Mouse (Mus musculus) adrenal gland, postnatal 14 days (tissue): Measurements from ENCODE around the gene Gtf2a1. TPM values are rescaled to one million over a fixed set of nuclear protein-coding genes. Genes with fewer than 3 reads are reported as not detected.
"Not testable (repeated sequence)": the region's sequence is repeated elsewhere in the genome, so short reads cannot be mapped to it uniquely, and the experiment has no call there.

ENCODE experiments used
- DNase-seq: peaks from one replicate; pipeline ENCODE4 v3.0.0; 2021; ENCODE audit warnings: mixed read lengths
- long read RNA-seq, 2 experiments: library from polyadenylated mRNA; stranded (forward); transcript quantifications; one replicate each; pipeline ENCODE4 v2.0.0; 2021
- total RNA-seq: library from RNA; stranded (reverse); gene quantifications from 2 replicates; pipeline ENCODE4 v1.2.3, GENCODE M21; 2021

Gene Gtf2a1
- total RNA-seq: 39.4 and 40.6 TPM in 2 replicates
- long read RNA-seq, experiment 1, partial matches to known transcripts: 1 of 5 reads
- long read RNA-seq, experiment 1, other reads (novel, unspliced or antisense): 4 of 5 reads
- long read RNA-seq, experiment 2, partial matches to known transcripts: 0 of 3 reads
- long read RNA-seq, experiment 2, other reads (novel, unspliced or antisense): 3 of 3 reads

GRCm38 (mm10) chr12:91589847-91590690 is at the start of gene Gtf2a1:
TSS of gene Gtf2a1 (minus strand) at chr12:91590487.
- DNase-seq: peak; percentile 97

DNA sequence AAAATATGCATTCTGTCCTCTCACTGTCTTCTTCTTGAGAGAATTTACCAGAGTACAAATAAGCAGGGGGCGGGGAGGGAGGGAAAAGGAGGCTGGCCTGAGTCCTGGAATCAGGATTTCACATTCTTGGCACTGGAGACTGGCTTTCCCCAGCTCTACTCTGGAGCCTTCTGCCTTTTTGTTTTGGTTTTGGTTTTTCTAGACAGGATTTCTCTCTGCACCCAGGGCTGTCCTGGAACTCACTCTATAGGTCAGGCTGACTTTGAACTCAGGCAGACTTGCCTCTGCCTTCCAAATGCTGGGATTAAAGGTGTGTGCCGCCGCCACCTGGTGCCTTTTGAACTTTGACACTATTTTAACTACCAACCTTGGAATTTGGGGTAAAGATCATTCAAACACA is 48.1 kb upstream of the Gtf2a1 start:
- DNase-seq: peak; percentile 37

DNA sequence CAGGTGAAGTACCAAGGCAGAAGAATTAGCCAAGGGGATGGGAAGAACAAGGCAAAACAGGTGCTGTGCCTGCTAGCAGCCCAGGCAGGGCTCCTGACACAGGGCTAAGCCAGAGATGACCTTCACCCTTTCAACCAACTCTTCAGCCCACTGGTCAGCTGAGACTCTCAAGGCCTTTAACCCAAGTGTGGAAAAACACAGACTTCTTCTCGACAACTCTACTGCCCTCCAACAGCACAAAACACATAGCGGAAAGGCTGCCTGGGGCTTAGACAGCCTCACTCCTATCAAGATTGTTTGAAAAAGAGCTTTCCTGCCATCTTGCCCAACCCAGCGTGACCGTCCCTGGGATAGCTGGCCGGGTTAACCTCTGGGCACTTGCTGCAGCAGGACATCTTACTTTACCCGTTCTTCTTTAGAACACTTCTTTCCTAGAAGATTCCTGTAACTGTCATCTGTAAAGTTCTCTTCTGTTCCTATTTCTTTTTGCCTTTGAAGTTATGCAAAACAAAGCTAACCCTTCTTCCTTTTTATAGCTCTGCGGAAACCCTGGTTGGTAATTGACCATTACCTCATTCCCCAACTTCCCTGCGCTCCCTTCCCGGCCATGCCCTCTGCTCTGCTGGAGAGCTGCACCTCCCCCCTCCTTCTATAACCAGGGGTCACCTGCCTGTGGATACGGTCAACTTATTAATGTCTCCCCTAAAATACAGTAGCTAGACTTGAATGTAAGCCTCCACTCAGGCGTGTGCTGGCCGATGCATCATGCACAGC is 47.0 kb upstream of the Gtf2a1 start:
- DNase-seq: no peak

DNA sequence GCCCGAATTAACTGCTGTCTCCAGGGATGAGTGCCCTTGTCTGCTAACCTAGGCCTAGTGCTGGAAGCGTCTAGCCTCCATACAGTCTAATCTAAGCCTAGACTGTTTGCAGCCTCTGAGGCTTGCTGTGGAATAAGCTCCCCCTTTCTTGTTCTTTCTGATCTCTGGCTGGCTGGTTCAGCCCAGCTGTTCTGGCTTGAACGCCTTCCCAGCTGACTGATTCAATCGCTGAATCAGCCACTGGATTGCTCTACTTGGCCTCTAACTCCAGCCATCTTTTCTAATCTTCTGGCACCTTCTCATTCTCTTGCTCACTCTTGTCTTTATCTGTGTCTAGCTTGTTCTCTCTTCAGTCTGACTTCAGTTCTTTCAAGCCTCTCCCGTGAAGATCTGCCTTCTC is 36.2 kb upstream of the Gtf2a1 start:
- DNase-seq: no peak

DNA sequence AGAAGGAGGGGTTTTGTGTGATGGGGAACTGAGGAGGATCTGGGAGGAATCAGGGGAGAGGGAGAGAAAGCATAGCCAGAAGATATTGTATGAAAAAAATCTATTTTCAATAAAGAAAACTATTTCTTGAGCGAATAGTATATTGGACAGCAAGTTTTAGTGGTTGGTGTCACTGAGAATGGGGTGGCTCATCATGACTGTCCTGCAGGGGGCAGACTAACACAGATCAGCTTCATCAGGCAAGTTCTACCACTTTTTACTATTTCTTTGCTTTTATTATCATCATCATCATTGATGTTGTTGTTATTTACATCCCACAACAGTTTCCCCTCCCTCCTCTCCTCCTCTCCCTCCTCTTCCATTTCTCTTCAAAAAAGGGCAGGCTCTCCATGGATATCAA is 34.7 kb upstream of the Gtf2a1 start:
- peak; percentile 62 for DNase-seq

- DNase-seq: peak; percentile 32
Measured at GRCm38 (mm10) chr12:91609425-91609824, 19.1 kb upstream of the Gtf2a1 start.

DNA sequence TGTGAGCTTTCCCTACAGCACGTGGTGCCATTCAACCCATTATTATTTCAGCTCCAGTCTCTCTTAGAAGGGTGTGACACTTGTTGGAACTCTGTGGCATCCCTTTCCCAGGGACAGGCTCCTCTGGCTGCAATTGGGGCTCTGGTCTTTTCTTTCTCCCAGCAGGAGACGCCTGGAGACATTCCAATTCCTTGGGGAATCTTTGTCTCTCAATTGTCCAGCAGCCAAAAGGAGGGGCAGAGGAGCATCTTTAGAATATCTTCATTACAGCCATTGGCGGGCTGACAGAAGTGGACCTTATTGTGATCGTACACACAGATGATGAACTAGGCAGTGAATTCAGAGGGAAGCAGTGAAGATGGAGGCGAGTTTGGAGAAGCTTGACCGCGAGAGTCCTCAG is 17.4 kb upstream of the Gtf2a1 start:
- no peak for DNase-seq

- DNase-seq: no peak
Measured at GRCm38 (mm10) chr12:91606651-91607050, 16.4 kb upstream of the Gtf2a1 start.

DNA sequence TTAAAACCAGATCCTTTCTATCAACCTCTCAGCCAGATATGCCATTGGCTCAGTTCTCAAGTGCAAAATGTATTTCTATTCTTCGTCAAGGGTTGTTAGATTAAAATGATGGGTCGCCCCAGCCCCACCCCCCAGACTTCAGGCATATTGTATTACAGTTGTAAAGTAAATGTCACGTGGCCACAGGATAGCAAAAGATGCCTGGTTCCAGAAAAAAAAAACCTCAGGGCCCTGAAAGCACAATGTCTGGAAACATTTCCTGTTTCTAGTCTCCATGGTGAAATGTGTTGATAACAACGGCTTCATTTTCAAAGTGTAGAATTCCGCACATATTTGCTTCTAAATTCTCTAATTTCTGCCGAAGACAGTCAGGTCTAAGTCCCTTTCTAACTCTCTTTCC is 14.3 kb upstream of the Gtf2a1 start:
- DNase-seq: no peak

DNA sequence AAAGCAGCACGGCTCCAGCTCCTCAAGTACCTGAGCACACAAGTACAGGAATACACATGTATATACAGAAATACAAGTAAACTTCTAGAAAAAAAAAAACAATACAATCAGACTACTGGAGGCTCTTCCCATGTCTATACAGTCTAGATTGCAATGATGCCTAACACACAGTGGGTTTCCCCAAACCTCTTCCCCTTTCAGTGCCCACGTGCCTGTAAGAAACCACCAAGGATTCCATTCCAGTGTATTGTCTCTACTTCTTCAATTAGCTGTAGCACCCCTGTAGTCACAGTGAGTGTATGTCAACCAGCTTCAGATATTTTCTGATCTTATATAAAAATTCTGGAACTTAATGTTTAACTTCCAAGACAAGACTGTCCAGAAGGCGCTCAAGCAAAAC is 1.8 kb upstream of the Gtf2a1 start:
- no peak for DNase-seq

DNA sequence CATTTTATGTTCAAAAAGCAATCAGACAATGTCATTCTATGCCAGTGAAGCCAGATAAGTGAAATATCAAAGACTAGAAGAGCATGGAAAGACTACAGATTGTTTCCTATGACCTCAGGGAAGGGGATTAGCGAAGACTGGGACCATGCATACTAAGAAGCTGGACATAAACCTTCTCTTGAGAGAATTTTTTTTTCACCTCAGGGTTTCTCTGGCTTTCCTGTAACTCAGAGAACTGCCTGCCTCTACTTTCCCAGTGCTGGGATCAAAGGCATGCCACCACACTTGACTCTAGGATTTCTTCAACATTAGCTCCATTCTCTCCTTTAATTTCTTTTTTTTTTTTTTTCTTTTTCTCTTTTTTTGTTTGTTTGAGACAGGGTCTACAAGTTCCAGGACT is 904 bp upstream of the Gtf2a1 start:
- no peak for DNase-seq

GRCm38 (mm10) chr12:91590716-91591115 is 429 bp upstream of the Gtf2a1 start:
- peak; percentile 68 for DNase-seq

DNA sequence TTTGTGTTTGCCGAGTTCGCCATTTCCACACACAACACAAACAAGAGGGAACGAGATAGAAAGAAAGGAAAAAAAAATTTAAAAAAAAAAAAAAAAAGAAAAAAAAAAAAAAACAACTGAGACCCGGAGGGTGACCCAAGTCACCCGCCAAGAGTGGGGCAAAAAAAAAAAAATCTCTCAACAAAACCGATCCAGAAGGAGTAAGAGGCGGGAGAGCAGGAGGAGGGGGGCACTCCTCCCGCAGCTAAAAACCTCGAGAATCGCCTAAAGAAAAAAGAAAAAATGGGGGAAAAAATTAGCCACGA is 793 bp downstream of the Gtf2a1 start:
- DNase-seq: no peak

DNA sequence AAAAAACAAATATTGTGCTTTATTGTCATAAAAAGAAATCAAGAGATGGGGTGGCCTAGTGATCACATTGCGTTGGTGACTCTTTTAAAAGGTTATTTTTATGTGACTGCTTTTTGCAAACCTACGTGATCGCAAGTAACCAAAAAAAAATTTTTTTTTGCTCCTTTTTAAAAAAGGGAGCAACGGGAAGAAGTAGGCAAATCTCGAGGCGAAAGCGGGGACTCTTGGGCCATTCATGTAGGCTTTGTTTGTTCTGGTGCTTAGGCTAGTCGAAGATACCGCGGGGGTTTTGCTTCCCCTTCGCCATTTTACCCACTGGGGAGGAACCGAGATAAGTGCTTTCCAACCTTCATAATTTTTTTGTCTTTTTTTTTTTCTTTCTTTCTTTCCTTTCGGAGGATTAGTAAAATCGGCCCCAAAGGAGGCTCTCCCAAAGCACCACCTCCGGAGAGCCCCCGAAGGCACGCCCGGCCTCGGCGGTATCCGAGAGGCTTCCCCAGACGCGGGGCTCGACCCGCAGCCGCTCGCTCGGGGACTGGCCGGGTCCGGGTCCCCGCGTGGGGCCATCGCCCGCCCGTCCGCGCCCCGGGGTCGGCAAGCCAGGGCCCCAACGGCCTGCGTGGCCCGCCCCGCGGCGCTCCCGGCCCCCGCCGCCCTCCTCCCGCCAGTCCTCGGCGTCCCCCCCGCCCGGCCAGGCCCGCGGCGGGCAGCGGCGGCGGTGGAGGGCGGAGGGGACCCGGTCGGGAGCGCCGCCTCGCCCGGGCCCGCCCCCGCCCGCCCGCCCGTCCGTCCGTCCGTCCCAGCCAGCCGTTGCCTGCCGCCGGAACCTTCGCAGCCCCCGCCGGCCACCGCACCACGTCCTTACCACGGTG is 1.4 kb downstream of the Gtf2a1 start:
- peak; percentile 75 for DNase-seq

DNA sequence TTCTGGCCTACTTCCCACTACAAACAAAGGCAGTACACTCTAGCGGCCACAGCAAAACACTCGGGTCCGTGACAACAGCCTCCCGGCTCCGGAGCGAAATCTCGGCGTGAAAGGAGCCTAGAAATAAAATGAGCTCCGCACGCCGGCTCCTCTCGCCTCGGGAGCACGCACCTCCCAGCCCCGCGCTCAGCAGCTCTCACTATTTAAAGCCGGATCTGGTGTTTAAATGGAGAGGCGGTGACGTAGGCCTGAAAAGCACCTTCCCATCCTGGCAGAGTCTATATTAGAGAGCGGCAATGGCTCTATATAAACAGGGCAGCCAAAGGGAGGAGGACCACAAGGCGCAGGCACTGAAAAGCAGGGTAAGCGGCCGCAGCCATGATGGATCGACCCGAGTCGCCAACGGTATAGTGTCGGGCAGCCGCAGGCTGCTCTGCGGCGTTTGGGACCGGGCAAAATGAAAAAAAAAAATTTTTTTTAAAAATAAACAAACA is 2.1 kb downstream of the Gtf2a1 start:
- peak; percentile 94 for DNase-seq

- DNase-seq: no peak
Measured at GRCm38 (mm10) chr12:91587491-91588033, 2.7 kb downstream of the Gtf2a1 start.

- no peak for DNase-seq
Measured at GRCm38 (mm10) chr12:91587077-91587476, 3.2 kb downstream of the Gtf2a1 start.

DNA sequence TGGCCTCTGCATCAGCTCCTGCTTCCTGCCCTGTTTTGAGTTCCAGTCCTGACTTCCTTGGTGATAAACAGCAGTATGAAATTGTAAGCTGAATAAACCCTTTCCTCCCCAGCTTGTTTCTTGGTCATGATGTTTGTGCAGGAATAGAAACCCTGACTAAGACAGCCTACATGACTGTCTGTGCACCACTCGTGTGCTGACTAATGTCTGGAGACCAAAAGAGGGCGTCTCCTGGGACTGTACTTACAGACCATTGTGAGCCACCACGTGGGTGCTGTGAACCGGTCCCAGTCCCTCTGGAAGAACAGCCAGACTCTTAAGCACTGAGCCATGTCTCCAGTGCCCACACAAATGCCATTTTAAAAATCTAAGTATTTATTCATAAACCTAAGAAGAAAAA is 4.5 kb downstream of the Gtf2a1 start:
- DNase-seq: not testable (repeated sequence)

- no peak for DNase-seq
Measured at GRCm38 (mm10) chr12:91585206-91585605, 5.1 kb downstream of the Gtf2a1 start.

DNA sequence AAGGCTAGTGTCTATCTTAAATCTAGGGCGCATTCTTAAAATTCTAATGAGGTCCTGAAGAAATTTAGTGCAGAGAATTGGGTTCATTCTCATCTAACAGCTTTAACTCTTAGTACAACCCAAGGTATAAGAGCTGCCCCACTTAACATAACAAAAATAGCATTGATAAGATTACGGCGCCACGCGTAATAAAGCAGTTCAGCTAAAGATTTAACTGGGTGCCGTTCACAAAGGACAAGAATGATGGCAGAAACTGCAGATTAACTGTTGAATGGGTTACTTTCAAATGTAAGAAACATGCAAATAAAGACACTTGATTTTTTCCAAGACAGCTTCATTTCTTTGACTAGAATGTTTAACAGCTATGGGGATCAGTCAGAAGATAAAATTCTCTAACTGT is 6.9 kb downstream of the Gtf2a1 start:
- DNase-seq: no peak

GRCm38 (mm10) chr12:91582362-91583002 is 7.8 kb downstream of the Gtf2a1 start:
- DNase-seq: no peak
